Mouse (Mus musculus) MEL (cell line): ENCODE data around the gene Srebf2.

Experiments used
- CTCF ChIP-seq, 3 experiments: IDR thresholded peaks in 2 of 3; conservative IDR thresholded peaks in 1 of 3; 2 replicates each; pipeline ENCODE4 v1.5.1; 2011 to 2012; ENCODE audit warnings: low read length in 3 of 3, low read depth in 2 of 3, mild to moderate bottlenecking in 2 of 3, improper control_type of control experiment in 1 of 3, inconsistent platforms in 1 of 3, mixed read lengths in 1 of 3, moderate library complexity in 1 of 3; ENCODE audit not compliant: control insufficient read depth in 1 of 3, insufficient read depth in 1 of 3, poor library complexity in 1 of 3, severe bottlenecking in 1 of 3
- GABPA ChIP-seq: IDR thresholded peaks from 2 replicates; pipeline ENCODE4 v1.6.1; 2012; ENCODE audit warnings: low read depth, mild to moderate bottlenecking, inconsistent platforms, low read length, improper control_type of control experiment, moderate library complexity
- JUND ChIP-seq: IDR thresholded peaks from 2 replicates; pipeline ENCODE4 v1.6.1; 2011; ENCODE audit warnings: low read depth, mild to moderate bottlenecking, improper control_type of control experiment, low read length
- MAZ ChIP-seq: IDR thresholded peaks from 2 replicates; pipeline ENCODE4 v1.6.1; 2012; ENCODE audit warnings: low read depth, mild to moderate bottlenecking, inconsistent platforms, low read length, improper control_type of control experiment
- NRF1 ChIP-seq: IDR thresholded peaks from 2 replicates; pipeline ENCODE4 v1.6.1; 2014; ENCODE audit warnings: low read depth, mild to moderate bottlenecking, inconsistent platforms, low read length, improper control_type of control experiment, moderate library complexity; ENCODE audit not compliant: poor library complexity, insufficient read depth, severe bottlenecking
- POLR2A ChIP-seq, 2 experiments: IDR thresholded peaks; 2 replicates each; pipeline ENCODE4 v1.6.1; 2011 to 2012; ENCODE audit warnings: low read length in 2 of 2, mild to moderate bottlenecking in 2 of 2, control low read depth in 1 of 2, improper control_type of control experiment in 1 of 2, low read depth in 1 of 2, moderate library complexity in 1 of 2; ENCODE audit not compliant: control insufficient read depth in 1 of 2, insufficient read depth in 1 of 2, poor library complexity in 1 of 2

GRCm38 (mm10) chr15:82184183-82184582 is 37.2 kb downstream of the Srebf2 start:
- no peak for TF ChIP-seq CTCF (IDR thresholded peaks at IDR 0.05 in 2 of 3, conservative IDR thresholded peaks at IDR 0.05 in 1 of 3; ENCODE audit: control insufficient read depth in 1 of 3, insufficient read depth in 1 of 3, low read depth in 2 of 3, low read length in 3 of 3, poor library complexity in 1 of 3, severe bottlenecking in 1 of 3)
- no peak for TF ChIP-seq MAZ
- TF ChIP-seq NRF1 = no peak
- TF ChIP-seq POLR2A (IDR thresholded peaks at IDR 0.05; ENCODE audit: control insufficient read depth in 1 of 2, insufficient read depth in 1 of 2, low read depth in 1 of 2, low read length in 2 of 2, poor library complexity in 1 of 2) = no peak
- TF ChIP-seq JUND = no peak
- TF ChIP-seq GABPA = no peak
